Mouse (Mus musculus): ENCODE results near the gene Prss8. TPM values are rescaled to one million over a fixed set of nuclear protein-coding genes. Genes with fewer than 3 reads are reported as not detected.

Gene Prss8
- total RNA-seq, 2 experiments from 2014 or later = 0.20 to 0.66 TPM

- TF ChIP-seq CTCF (conservative IDR thresholded peaks at IDR 0.05) = no peak
- Histone ChIP-seq H3K27ac (peak overlapping the region; percentile 95), H3K4me3 (peak overlapping the region; percentile 81)
- DNase-seq (ENCODE audit: low spot score in 2 of 2) = no peak
These were observed 6.4 kb upstream of the Prss8 start for GRCm38 (mm10) chr7:127936216-127936884.

- Histone ChIP-seq H3K27ac (peak overlapping the region; percentile 95), H3K4me3 (peak overlapping the region; percentile 81)
- DNase-seq (ENCODE audit: low spot score in 2 of 2) = no peak
- peak; percentile 7; the same call in 1 of the 2 replicates for TF ChIP-seq CTCF (conservative IDR thresholded peaks at IDR 0.05)
These were observed 5.8 kb upstream of the Prss8 start for GRCm38 (mm10) chr7:127935748-127936159.

GRCm38 (mm10) chr7:127935028-127935722 lies 5.3 kb upstream of the Prss8 start:
- peak overlapping the region; percentile 95 for H3K27ac ChIP-seq
- H3K4me3 ChIP-seq = peak overlapping the region; percentile 81
- peak; percentile 100; the same call in 1 of the 2 replicates for TF ChIP-seq CTCF (conservative IDR thresholded peaks at IDR 0.05)

GRCm38 (mm10) chr7:127934075-127934474 lies 4.2 kb upstream of the Prss8 start:
- no peak overlapping the region for H3K27ac ChIP-seq
- no peak for TF ChIP-seq CTCF (conservative IDR thresholded peaks at IDR 0.05)
- DNase-seq (ENCODE audit: low spot score in 2 of 2) = no peak
- H3K4me3 ChIP-seq = no peak overlapping the region

More at GRCm38 (mm10) chr7:127935028-127935722, 5.3 kb upstream of the Prss8 start:
- DNase-seq (ENCODE audit: low spot score in 2 of 2) = peak; percentile 94 to 96

GRCm38 (mm10) chr7:127932273-127933031 lies 2.5 kb upstream of the Prss8 start:
- no peak for DNase-seq (ENCODE audit: low spot score in 2 of 2)
- TF ChIP-seq CTCF (conservative IDR thresholded peaks at IDR 0.05) = no peak
- Histone ChIP-seq H3K4me3 (no peak overlapping the region), H3K27ac (no peak overlapping the region)

GRCm38 (mm10) chr7:127931351-127932135 lies 1.6 kb upstream of the Prss8 start:
- TF ChIP-seq CTCF (conservative IDR thresholded peaks at IDR 0.05) = no peak
- Histone ChIP-seq H3K27ac (no peak overlapping the region), H3K4me3 (no peak overlapping the region)
- DNase-seq (ENCODE audit: low spot score in 2 of 2) = no peak

GRCm38 (mm10) chr7:127930636-127931035 lies 732 bp upstream of the Prss8 start:
- no peak for TF ChIP-seq CTCF (conservative IDR thresholded peaks at IDR 0.05)
- DNase-seq (ENCODE audit: low spot score in 2 of 2) = no peak
- Histone ChIP-seq H3K4me3 (no peak overlapping the region), H3K27ac (no peak overlapping the region)

GRCm38 (mm10) chr7:127928596-127928995 lies 1.3 kb downstream of the Prss8 start:
- H3K4me3 ChIP-seq = no peak overlapping the region
- DNase-seq (ENCODE audit: low spot score in 2 of 2) = no peak
- peak; percentile 35 for TF ChIP-seq CTCF (conservative IDR thresholded peaks at IDR 0.05)
- no peak overlapping the region for H3K27ac ChIP-seq

- no peak for TF ChIP-seq CTCF (conservative IDR thresholded peaks at IDR 0.05)
- no peak overlapping the region for H3K4me3 ChIP-seq
- no peak overlapping the region for H3K27ac ChIP-seq
- no peak for DNase-seq (ENCODE audit: low spot score in 2 of 2)
These were observed 2.2 kb downstream of the Prss8 start for GRCm38 (mm10) chr7:127927726-127928125.

- no peak for DNase-seq (ENCODE audit: low spot score in 2 of 2)
- H3K27ac ChIP-seq = no peak overlapping the region
- H3K4me3 ChIP-seq = no peak overlapping the region
- TF ChIP-seq CTCF (conservative IDR thresholded peaks at IDR 0.05) = no peak
These were observed 3.1 kb downstream of the Prss8 start for GRCm38 (mm10) chr7:127926846-127927245.

- no peak for TF ChIP-seq CTCF (conservative IDR thresholded peaks at IDR 0.05)
- H3K27ac ChIP-seq = no peak overlapping the region
- no peak for DNase-seq (ENCODE audit: low spot score in 2 of 2)
- H3K4me3 ChIP-seq = no peak overlapping the region
These were observed 3.8 kb downstream of the Prss8 start for GRCm38 (mm10) chr7:127926066-127926465.

GRCm38 (mm10) chr7:127925252-127925651 lies 4.7 kb downstream of the Prss8 start:
- DNase-seq (ENCODE audit: low spot score in 2 of 2) = no peak
- TF ChIP-seq CTCF (conservative IDR thresholded peaks at IDR 0.05) = no peak
- no peak overlapping the region for H3K4me3 ChIP-seq
- H3K27ac ChIP-seq = no peak overlapping the region
